Mouse (Mus musculus) cerebellum, postnatal 14 days (tissue): Measurements from ENCODE around the gene Runx2.
A peak's percentile ranks its signal among the peaks of the same experiment; 100 is the strongest.

Experiments
- DNase-seq, 2 experiments: peaks; one replicate each; pipeline ENCODE4 v3.0.0; 2021; ENCODE audit warnings: mixed read lengths in 2 of 2

The Runx2 gene

DNA sequence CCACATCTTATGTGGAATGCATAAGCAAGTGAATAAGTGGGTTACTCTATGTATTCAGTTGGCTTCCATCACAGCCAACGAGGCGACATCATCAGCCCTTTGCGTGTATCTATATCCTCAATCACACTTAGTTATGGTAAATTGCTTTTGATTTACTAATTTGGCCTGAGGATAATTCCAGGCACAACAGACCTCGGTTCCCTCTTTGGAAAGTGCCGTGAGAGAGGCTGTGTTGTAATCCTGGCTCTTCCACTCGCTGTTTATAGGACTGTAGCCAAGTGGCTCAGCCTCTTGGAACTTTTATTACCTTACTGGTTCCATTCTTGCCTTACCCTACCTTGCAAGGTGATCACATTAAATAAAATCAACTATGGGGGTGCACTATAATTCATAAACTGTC lies 229.8 kb downstream of the Runx2 start:
- no peak for DNase-seq

DNA sequence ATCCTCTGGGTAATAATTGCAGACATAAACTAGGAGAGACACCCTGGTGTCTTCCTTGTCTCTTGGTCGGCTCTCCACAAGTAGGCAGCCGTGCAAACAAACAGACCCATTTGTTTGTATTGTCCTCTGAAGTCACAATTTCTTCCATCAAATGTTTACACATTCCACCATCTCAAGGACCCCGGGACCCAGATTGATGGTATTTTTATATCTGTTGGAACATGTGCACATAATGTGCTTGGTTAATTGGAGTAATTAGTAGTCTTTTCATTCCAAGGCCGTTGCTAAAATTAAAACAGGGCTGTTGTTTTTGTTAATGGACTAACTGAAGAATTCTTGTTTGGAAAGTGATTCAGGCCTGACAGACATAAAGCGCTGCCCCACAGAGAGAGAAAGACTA lies 236.8 kb downstream of the Runx2 start:
- DNase-seq, result no peak

DNA sequence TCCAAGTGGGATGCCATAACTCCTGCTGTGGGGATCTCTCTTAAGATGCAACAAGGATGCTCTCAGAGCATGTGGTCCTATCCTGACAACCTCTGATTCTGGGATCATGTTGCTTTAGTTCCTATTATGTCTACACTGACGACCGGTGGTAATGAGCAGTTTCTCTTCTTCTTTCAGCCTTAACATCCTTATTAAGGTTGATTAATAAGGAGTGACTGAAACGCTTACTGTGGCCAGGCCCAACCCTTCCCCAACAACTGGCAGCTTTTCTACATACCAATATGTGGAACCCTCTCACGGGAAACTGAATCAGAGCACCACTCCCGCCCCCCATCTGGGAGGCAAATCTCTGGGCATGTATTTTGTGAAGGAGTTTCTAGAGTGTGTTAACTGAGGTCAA lies 243.7 kb downstream of the Runx2 start:
- no peak for DNase-seq

DNA sequence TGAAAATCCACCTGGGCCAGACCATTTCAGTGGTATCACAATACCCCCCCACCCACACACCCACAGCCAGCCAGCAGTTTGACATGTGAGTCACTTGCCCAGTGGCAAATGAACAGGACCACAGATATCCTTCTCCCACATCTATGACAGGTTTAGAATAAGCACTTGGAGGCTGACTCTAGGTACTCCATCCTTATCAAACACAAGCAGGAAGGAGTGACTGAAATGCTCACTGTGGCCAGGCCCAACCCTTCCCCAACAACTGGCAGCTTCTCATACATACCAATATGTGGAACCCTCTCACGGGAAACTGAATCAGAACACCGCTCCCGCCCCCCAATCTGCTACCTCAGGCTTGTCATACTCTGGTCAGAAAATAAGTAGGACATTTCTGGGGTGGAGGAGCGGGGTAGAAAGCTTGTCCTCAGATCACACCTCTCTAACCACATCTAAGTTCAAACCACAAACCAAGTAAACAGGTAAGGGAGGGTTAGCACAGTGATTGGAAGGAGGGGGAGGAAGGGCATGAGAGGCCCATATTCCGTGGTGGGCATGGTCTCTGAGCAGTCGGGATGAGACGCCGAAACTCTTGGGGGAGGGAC lies 245.5 kb downstream of the Runx2 start:
- DNase-seq, result no peak

DNA sequence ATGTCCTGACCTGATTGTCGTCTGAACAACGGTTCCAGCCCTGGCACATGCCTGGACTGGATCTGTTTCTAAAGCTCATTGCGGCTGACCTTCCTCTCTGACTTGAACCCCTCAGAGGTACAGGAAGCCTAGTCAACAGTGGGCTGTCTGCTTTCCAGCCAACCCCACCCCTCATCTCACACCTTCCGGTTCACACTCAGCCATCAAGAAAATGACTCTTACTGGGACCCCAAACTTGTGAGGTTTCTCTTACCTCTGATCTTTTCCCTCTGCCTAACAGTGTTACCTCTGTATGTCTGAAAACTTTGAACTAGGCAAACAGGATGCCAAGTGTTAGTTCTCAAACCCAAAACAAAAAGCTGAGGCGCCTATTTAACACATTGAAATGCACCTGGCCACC lies 247.6 kb downstream of the Runx2 start:
- no peak for DNase-seq

DNA sequence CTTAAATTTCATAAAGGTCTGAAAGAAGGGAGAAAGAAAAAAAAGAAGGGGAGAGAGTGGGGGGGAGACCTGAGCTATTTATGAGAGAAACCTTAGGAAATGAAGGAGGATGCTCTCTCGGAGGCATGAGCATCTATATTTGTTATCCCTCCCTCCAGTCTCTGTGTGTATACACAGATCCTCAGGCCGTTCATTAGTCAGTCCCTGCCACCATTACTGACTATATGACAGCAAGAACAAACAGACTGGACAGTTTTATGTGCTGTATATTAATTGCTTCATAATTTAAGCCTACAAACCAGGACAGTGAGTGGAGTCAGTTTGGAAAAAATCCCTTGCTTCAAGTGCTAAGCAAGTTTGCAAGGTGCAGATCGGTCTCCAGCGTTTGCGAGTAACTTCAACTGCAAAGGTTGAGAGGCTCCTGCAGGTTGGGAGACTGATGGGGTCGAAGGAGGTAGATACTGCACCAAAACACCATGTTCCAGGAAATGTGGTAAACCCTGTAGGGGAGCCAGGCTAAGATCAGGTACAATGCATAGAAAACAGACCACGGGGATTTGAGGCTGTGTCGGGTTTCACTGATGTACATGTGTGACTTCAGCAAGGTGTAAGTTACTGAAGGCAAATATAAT lies 248.6 kb downstream of the Runx2 start:
- no peak for DNase-seq

DNA sequence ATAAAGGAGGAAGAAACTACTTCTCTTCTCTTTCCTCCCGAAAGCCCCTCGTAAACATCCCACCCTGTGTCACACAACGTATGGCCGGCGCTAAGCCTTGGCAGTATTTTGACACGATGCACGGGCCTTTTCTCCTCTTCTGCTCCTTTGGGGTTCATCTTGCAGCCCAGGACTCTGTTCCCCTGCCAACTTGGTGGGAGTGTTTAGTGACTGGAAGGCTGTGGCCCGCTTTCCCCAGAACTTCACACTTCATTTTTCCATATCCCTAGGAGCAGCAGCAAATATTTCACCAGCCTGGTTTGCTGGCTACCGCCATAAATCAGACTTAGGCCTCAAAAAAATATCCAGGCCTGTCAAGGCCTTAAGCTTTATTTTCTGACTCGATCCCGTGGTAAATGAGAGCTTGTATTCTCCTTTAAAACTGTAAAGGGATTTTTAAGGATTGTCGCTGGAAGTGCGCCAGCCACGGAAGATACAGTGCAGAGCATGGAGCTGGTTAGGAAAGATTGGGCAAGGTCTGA lies 249.2 kb downstream of the Runx2 start:
- no peak for DNase-seq

DNA sequence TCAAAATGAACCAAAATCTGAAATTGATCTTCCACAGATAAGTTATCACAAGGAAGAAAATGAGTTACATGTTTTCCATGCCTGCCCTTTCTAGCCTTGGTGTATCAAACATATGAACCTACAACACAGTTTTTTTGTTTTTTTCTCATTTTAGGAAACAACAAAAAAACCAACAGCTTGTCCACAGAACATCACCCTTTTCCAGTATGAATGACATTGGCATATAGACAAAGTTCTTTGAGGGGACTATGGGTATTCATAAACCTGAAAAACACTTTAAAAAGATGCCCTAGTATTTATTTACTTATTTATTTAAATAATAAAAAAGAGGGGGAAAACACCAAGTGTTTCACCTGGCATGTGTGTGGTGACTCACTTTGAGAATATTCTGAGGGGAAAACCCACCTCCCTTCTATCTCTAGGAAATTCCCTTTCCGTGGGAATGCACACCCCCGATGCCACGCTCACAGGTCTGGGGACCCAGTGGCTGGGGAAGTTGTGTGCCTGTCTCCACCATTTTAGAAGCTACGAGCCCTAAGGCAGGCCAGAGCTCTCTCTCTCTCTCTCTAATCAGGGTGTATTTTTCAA lies 249.9 kb downstream of the Runx2 start:
- DNase-seq, result no peak

DNA sequence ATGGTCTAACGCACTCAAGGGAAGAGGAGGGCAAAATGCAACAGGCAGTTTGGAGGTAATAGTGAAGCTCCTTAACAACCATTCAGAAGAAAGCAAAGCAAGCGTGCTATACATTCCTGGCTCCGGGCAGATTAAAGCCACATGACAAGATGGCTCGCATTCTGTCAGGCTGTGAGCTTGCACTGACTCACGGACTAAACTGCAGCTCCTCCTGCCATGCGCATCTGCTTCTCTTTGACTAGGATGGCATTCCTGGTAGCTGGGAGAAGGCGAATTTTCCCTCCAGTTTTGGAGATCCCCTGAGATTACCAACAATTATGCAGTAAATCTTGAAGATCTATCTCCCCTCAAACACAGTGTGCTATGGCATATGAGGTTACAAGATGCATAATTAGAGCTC lies 254.6 kb downstream of the Runx2 start:
- DNase-seq, result no peak

DNA sequence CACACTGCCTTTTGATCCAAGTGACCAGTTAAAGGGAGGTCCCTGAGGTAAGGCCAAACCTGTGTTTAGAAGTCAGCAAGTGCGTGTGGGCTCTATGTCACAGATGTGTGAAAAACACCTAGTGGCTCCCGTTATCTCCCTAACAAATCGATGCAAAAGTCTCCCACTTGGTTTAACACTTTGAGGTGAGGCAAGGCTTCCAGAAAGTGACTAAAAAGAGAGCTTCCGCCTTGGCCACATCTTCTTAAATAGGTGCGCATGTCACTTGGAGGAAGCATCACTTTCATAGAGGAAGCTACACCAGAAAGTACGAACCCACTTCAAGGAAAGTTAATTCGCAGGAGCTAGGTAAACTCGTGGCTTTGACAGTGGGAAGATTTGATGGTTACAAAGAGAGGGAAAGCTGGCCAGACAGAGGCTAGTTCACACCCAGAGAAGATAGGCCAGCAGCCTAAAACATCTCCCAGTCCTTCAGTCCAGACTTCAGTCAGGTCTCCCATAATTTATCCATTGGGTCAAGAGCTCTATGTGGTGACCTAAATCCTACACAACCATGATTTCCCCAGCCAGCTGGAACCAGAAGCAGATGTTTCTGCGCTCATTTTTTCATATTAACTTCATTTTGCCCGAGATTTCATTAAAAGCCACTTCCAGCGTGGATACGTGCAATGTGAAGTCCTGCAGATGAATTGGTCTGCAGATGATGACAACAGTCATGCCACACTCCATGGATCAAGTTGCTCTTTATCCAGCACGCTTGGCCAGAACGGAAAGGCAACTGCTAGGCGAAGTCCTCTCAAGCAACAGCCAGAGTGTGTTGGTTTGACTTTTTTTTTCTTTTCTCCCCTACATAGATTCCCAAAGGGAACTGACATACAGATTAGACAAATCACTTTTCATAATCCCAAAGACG lies 257.1 kb downstream of the Runx2 start:
- DNase-seq, result no peak

DNA sequence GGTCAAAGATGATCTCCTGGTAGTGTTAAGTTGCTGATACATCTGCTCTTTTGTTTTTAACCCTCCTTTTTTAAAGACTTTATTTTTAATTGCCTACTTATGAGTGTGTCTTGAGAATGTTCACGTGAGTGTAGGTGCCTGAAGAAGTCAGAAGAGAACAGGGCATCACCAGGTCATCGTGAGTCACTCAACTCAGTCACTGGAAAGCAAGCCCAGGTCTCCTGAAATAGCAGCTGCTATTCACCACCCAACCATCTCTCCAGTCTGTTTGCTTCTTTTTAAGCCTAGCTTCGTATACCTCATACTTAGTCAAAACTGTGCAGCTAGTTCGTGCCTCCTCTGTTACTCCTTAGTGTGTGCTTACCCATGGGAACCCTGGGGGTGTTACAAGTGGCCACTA lies 259.7 kb downstream of the Runx2 start:
- DNase-seq, result no peak

DNA sequence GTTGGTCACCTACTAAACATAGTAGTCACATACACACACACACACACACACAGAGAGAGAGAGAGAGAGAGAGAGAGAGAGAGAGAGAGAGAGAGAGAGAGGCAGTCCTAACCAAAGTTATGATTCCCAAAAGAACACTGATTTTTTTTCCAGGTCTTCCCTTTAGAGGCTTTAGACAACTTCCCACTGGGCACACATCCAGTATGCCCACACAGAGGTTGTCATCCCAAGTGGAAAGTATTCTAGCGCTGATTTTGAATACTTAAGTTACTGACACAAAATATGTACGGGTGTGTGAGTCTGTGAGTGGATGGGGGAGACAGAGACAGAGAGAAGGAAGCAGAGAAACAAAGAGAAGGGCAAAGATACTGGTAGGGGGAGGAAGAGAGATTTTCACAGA lies 265.0 kb downstream of the Runx2 start:
- DNase-seq, result no peak

DNA sequence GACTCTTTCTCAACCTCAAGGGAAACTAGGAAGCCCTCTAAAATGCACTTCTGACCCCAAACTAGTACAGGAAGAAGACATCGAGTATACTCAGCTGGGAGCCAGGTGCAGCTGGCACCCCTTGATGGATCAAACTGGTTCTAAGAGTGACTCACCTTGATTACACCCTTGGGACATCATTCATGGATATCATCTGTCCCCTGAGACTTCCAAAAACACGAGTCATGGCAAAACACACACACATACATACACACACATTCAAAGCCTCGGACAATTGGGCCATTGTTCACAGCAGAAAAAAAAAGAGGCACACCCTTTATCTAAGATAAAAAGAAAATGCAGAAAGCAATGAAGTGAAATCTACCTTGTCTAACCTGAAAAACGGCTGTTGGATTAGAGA lies 266.7 kb downstream of the Runx2 start:
- no peak for DNase-seq

DNA sequence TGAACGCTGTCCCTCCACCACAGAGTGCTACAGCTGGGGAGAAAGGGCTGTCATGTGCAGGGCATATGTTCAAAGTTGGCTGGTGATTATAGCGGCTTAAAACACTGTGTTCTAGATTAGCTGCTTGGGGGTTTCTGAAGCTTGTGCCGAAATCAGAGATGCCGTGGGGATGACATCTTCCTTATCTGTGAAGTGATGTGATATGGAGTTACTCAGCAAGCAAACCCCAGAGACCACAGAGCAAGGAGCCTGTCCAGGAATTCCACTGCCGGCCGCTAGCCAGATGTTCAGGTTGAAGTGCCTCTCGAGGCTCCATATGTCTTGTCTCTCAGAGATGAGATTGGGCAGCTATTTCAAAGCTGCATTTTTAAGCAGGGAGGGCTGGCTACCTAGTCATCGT lies 267.8 kb downstream of the Runx2 start:
- no peak for DNase-seq

DNA sequence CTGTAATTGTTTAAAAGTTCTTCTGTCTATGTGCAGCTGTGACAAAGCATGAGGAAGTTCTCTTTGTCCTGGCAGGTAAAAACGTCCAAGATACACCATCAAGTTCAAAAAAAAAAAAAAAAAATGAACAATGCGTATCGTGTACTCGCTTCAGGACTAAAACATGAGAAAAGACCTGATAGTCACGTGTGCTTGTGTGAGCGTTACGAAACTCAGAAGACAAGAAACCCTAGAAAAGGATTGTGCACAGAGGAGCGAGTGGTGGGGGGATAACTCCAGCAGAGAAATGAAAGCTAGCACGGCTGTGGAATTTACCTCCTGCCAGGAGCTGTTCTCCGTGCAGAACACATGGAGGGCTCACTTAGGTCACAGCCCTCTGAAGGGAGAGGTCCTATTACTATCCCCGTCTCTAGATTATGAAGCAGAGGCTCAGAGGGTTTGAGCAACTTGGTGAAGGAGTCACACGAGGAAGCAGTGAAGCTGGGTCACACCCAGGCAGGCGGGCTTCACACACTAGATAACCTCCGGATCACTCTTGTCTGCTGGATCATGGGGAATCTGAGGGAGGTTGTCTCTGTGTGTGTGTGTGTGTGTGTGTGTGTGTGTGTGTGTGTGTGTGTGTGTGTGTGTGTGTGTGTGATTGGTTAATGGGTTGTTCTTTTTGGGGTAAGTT lies 269.3 kb downstream of the Runx2 start:
- DNase-seq, result no peak

DNA sequence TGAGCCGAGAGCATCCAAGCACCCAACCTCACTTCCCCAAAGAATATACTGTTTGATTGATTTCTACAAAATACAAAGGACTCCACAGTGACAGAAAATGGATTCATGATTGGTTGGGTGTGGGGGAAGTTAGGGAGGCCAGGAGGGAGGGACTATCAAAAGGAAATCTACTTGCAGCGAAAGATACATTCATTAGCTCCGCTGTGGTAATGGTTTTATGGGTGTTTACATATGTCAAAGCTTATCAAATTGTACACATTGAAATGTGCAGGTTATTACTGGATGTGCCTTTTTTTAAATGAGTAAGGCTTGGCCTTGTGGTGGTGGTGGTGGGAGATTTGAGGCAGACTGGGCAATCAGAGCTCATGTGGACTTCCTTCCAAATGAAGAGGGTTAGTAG lies 271.9 kb downstream of the Runx2 start:
- no peak for DNase-seq

DNA sequence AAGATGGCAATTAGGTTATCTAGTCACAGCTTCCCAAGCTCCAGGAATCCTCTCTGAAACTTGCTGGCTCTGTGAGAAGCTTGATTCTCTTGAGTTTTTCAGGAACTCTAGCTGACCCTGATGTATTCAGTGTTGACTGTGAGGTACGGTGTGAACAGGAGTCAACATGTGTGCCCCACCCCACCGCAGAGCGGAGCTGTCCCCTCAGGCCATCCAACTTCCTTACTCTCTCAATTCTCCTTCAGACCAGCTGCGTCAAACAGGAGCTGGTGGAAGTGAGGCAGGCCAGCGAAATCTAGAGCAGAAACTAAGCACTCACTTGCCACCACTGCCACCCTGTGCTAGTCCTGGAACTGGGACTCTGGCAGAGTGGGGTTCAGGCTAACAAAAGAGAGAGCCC lies 273.9 kb downstream of the Runx2 start:
- DNase-seq, result no peak

DNA sequence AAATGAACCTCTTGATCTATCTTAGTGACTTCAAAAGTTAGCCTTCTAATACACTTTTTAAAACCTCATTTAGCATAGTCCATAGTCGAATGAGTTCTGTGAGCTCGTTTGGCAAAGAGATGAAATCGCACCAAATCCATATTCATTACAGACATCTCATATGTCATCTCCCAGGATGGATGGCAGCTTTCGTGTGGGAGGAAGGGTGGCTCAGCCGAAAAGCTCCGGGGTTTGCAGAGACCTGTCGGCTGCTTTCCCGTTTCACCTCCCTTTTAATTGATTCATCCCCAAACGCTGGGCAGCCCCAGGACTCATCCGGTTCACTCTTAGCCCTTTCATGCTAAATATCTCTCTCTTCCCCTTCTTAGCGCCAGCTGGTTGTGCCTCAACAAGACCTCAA lies 275.7 kb downstream of the Runx2 start:
- no peak for DNase-seq

DNA sequence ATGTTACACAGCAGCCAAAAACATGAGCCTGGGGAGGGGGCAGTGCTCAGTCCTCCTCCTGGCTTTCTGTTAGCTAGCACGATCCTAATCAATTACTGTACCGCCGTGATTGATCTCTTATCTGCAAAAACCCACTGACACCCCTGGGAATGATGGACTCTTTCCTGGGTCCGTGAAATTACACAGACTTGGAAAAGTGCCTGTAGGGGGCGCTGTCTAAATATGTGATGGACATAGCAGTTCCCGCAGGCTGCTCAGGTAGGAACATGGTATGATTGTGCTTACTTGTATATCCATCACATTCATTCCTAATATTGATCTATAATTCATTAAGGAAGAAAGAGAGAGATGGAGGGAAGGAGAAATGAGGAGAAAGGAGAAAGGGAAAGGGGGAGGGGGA lies 284.6 kb downstream of the Runx2 start:
- peak in 1 of 2 experiments; percentile 51 for DNase-seq

DNA sequence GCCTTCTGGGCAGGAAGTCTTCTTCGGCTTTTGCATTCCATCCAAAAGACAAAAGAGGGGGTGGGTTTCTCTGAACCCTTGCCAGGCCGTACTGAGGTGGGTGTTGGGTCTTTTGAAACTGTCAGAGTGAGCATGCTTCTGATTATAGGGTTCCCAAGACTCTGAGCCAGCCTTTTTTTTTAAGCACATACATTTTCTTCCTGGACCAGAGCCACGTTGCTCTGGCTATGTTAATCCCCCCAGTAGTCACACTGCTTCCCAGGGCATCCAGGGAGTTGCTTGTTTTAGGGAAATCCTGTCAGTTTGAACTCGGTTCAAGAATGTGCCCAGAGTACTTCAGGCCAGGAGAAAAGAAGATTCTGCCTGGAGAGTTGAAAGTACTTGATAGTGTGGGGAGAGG lies 286.0 kb downstream of the Runx2 start:
- DNase-seq, result no peak

DNA sequence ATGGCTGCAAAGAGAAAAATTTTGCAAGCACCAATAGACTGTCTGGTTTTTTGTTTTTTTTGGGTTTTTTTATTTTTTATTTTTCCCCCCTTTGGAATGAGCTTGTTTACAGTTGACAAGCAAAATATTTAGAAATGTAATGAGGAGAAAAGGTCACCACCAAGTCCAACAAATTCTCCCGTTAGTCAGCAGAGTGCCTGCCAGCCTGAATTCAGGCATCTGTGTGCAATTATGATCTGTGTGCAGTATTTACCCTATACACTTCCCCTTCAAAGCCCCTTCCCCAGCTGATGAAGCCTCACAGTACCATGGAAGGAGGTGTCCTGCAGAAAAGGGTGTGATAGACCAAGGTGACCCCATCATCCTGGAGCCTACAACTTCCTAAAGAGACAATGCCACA lies 290.5 kb downstream of the Runx2 start:
- DNase-seq, result no peak

DNA sequence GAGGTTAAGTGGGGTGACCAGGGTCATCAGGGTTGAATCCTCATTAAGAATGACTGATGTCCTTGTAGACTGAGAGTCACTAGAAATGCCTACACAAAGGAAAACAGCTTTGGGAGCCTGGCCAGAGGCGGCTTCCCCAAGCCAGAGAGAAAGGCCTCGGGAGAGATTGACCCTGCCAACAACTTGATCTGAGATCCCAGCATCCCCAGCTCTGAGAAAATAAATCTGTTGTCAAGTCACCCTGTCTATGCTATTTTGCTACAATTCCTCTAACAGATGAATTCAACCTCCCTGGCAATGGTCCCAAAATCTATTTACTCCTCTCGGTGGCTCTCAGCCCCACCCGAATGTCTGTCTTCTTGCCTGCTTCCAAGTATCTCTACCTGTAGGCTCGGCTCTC lies 291.7 kb downstream of the Runx2 start:
- peak; percentile 38 to 40 for DNase-seq
